Mouse (Mus musculus): ENCODE results near the gene Zfp426.

- TF ChIP-seq ZKSCAN1 (IDR thresholded peaks at IDR 0.05; ENCODE audit: borderline replicate concordance, low read depth, low read length), result no peak
- TF ChIP-seq CTCF (conservative IDR thresholded peaks at IDR 0.05 in 1 of 2, IDR thresholded peaks at IDR 0.05 in 1 of 2; ENCODE audit: low read depth in 2 of 2, low read length in 2 of 2), result no peak
- no peak for TF ChIP-seq ZNF384 (IDR thresholded peaks at IDR 0.05; ENCODE audit: low read depth, low read length)
- no peak for TF ChIP-seq E2F4 (IDR thresholded peaks at IDR 0.05; ENCODE audit: insufficient replicate concordance, low read depth, low read length)
- TF ChIP-seq NRF1 (IDR thresholded peaks at IDR 0.05; ENCODE audit: low read depth, low read length), result no peak
- TF ChIP-seq MAFK (IDR thresholded peaks at IDR 0.05; ENCODE audit: insufficient replicate concordance, low read length), result no peak
Observed at GRCm38 (mm10) chr9:20512714-20513113, 20.2 kb upstream of the Zfp426 start.
